Mouse (Mus musculus) frontal cortex, adult 2 months (tissue): Measurements from ENCODE around the gene Itk. TPM values are rescaled to one million over a fixed set of nuclear protein-coding genes. Genes with fewer than 3 reads are reported as not detected.

Experiments
- DNase-seq, 2 experiments: peaks; one replicate each; pipeline ENCODE4 v3.0.0; 2022; ENCODE audit warnings: low spot score in 1 of 2; ENCODE audit errors: extremely low spot score in 1 of 2
- polyA plus RNA-seq: library from polyadenylated mRNA; depleted of rRNA; stranded (reverse); fragments of >200 nt; gene quantifications from 2 replicates; pipeline ENCODE4 v1.2.3, GENCODE M21; 2012

The Itk gene
- polyA plus RNA-seq, 1 experiment = 0.20 TPM

- DNase-seq = no peak
Observed at GRCm38 (mm10) chr11:46395088-46395487, 5.8 kb upstream of the Itk start.

GRCm38 (mm10) chr11:46393413-46393812 is 4.1 kb upstream of the Itk start:
- DNase-seq = no peak

- DNase-seq = no peak
Observed at GRCm38 (mm10) chr11:46392890-46393289, 3.6 kb upstream of the Itk start.

GRCm38 (mm10) chr11:46390621-46391020 is 1.3 kb upstream of the Itk start:
- DNase-seq = no peak

- no peak for DNase-seq
Observed at GRCm38 (mm10) chr11:46388438-46388837, 877 bp downstream of the Itk start.

- no peak for DNase-seq
Observed at GRCm38 (mm10) chr11:46387061-46387460, 2.3 kb downstream of the Itk start.

- no peak for DNase-seq
Observed at GRCm38 (mm10) chr11:46386556-46386955, 2.8 kb downstream of the Itk start.

GRCm38 (mm10) chr11:46384925-46385324 is 4.4 kb downstream of the Itk start:
- DNase-seq = no peak

- DNase-seq = no peak
Observed at GRCm38 (mm10) chr11:46382466-46382865, 6.8 kb downstream of the Itk start.

GRCm38 (mm10) chr11:46380097-46380675 is 9.1 kb downstream of the Itk start:
- DNase-seq = no peak

GRCm38 (mm10) chr11:46377819-46378782 is 11.2 kb downstream of the Itk start:
- no peak for DNase-seq

GRCm38 (mm10) chr11:46377316-46377715 is 12.0 kb downstream of the Itk start:
- DNase-seq = no peak

GRCm38 (mm10) chr11:46375015-46375414 is 14.3 kb downstream of the Itk start:
- no peak for DNase-seq

GRCm38 (mm10) chr11:46373071-46374030 is 16.0 kb downstream of the Itk start:
- no peak for DNase-seq

- no peak for DNase-seq
Observed at GRCm38 (mm10) chr11:46372331-46372953, 16.9 kb downstream of the Itk start.

GRCm38 (mm10) chr11:46371250-46371649 is 18.1 kb downstream of the Itk start:
- DNase-seq = no peak

GRCm38 (mm10) chr11:46370457-46370856 is 18.9 kb downstream of the Itk start:
- DNase-seq = no peak

- DNase-seq = no peak
Observed at GRCm38 (mm10) chr11:46366357-46366756, 23.0 kb downstream of the Itk start.

- DNase-seq = no peak
Observed at GRCm38 (mm10) chr11:46365744-46366143, 23.6 kb downstream of the Itk start.

GRCm38 (mm10) chr11:46363864-46364263 is 25.5 kb downstream of the Itk start:
- DNase-seq = no peak
